Mouse (Mus musculus) stomach, embryonic 15.5 days (tissue): Measurements from ENCODE around the gene Plxdc2. TPM values are rescaled to one million over a fixed set of nuclear protein-coding genes. Genes with fewer than 3 reads are reported as not detected.

ENCODE experiments used
- ATAC-seq: fragments of 200-750 bp; cut with Nextera tagmentation; 2 replicates; pipeline ENCODE4 v1.8.0; 2017; ENCODE audit warnings: low read depth, moderate number of reproducible peaks, moderate TSS enrichment; ENCODE audit not compliant: insufficient read depth, low FRiP score
- H3K27ac ChIP-seq: fragments of 300-500 bp; sonication (generic); 2 replicates; pipeline ENCODE4 v1.5.1; 2015; ENCODE audit warnings: mild to moderate bottlenecking, inconsistent platforms
- H3K27me3 ChIP-seq: fragments of 300-500 bp; sonication (generic); replicated peaks from 2 replicates; pipeline ENCODE4 v1.6.1; 2015; ENCODE audit warnings: inconsistent platforms
- H3K36me3 ChIP-seq: fragments of 300-500 bp; sonication (generic); 2 replicates; pipeline ENCODE4 v1.6.1; 2015; ENCODE audit warnings: inconsistent platforms
- H3K4me1 ChIP-seq: fragments of 300-500 bp; sonication (generic); 2 replicates; pipeline ENCODE4 v1.6.1; 2015; ENCODE audit warnings: inconsistent platforms
- H3K4me2 ChIP-seq: fragments of 300-500 bp; sonication (generic); 2 replicates; pipeline ENCODE4 v1.6.1; 2015; ENCODE audit warnings: mild to moderate bottlenecking, inconsistent platforms
- H3K4me3 ChIP-seq: fragments of 300-500 bp; sonication (generic); replicated peaks from 2 replicates; pipeline ENCODE4 v1.5.1; 2015; ENCODE audit warnings: inconsistent platforms
- H3K9ac ChIP-seq: fragments of 300-500 bp; sonication (generic); 2 replicates; pipeline ENCODE4 v1.6.1; 2015; ENCODE audit warnings: inconsistent platforms
- H3K9me3 ChIP-seq: fragments of 300-500 bp; sonication (generic); 2 replicates; pipeline ENCODE4 v1.6.1; 2016; ENCODE audit warnings: inconsistent platforms
- WGBS: fragments of 180-500 bp; shearing (Covaris S2); methylation state at CpG from one replicate; pipeline ENCODE4 v1.1.7; 2015; 5-methylcytosine and 5-hydroxymethylcytosine counted together
- polyA plus RNA-seq: library from polyadenylated mRNA; unstranded; fragments of >200 nt; fragmentation: Nextera tagmentation; extraction: Ambion mirVana; gene quantifications from 2 replicates; pipeline ENCODE4 v1.2.1, GENCODE M21; 2015

Plxdc2 gene
- polyA plus RNA-seq, 1 experiment from 2014 or later, result 29.4 TPM

DNA sequence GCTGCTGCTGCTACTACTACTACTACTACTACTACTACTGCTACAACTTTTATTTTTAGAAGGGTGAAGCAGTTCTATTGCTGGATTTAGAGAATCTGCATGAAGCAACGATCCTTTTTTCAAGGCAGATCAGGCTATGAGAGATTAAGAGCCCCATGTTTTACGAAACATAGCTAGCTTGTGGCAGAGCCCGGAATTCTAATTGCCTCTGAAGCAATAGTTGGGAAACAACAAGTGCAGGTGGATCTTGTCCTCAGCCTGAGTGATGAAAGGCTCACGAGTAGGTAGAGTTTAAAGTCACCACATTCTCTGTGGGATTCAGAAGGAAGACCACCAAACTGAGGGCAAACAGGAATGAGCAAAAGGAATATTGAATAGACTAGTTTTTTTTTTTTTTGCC, 91.8 kb downstream of the Plxdc2 start:
- H3K4me1 ChIP-seq, result no peaks in the 10 kb centered on the region
- no peak overlapping the region for H3K4me2 ChIP-seq
- H3K27ac ChIP-seq, result no peak overlapping the region
- no peaks in the 10 kb centered on the region for H3K9me3 ChIP-seq
- WGBS, result 76% methylated on average over 4 of the region's 4 CpGs
- no peak overlapping the region for H3K4me3 ChIP-seq
- ATAC-seq, result no peak
- no peak overlapping the region for H3K9ac ChIP-seq
- H3K36me3 ChIP-seq, result no peaks in the 10 kb centered on the region
- H3K27me3 ChIP-seq, result no peaks in the 10 kb centered on the region

DNA sequence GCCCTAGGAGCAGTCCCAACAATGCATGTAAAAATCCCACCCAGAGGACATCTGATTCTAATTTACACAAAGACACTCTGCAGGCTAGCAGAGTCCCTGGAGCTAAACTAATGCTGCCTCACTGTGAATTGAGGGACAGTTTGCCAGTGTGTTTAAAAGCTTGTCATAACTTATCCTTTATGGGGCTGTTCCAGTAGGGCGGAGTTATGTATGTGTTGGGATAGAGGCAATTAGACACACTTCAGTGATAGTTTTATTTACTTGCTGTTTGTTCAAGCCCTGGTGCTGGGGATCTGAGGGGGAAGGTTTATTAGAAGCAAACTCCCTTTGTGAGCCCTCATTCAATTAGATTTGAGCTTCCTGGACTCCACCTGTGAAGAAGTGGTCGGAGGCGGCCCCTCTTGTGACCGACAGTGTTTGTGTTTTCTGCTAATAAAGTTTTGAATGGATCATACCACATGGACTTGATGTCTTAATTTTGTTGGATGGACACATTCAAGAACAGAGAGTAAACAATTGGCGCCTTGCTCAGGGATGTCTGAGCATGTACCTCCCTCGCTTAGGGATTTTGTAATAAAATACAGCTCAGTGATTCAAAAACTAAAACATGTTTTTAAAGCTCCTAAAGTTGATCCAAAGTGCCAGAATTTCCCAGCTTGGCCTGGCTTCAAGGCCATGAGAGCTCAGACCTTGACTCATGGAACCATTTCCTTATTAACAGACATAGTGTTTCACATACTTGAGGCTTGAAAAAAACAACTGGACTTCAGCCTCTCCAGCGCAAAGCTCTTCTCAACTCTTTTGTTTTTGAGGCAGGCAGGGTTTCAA, 94.9 kb downstream of the Plxdc2 start:
- no peaks in the 10 kb centered on the region for H3K36me3 ChIP-seq
- H3K4me2 ChIP-seq, result peak overlapping the region; percentile 10; the same call in 1 of the 2 replicates
- ATAC-seq, result peak; percentile 39; the same call in 1 of the 2 replicates
- H3K4me1 ChIP-seq, result no peaks in the 10 kb centered on the region
- WGBS, result 56% methylated on average over 7 of the region's 7 CpGs
- H3K4me3 ChIP-seq, result no peak overlapping the region
- H3K27ac ChIP-seq, result peak overlapping the region; percentile 59; the same call in 1 of the 2 replicates
- H3K27me3 ChIP-seq, result no peaks in the 10 kb centered on the region
- H3K9me3 ChIP-seq, result no peaks in the 10 kb centered on the region
- H3K9ac ChIP-seq, result no peak overlapping the region

DNA sequence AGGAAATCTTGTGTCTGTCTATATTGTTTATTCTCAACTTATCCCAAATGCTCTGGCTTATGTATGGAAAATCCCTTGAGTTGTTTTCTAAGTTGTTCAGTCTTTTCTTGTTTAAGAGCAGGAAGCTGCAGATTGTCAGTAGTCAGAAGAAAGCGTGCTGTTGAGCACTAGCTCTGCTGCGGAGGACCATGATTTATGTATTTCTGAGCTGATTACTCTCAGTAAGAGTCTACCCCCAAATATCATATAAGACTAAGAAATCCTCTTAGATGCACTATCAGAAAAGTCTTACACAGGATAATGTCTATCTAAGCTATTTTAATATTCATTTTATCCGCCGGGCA, 95.5 kb downstream of the Plxdc2 start:
- no peaks in the 10 kb centered on the region for H3K4me1 ChIP-seq
- no peak overlapping the region for H3K4me3 ChIP-seq
- H3K4me2 ChIP-seq, result no peak overlapping the region
- H3K27me3 ChIP-seq, result no peaks in the 10 kb centered on the region
- no peaks in the 10 kb centered on the region for H3K36me3 ChIP-seq
- H3K9ac ChIP-seq, result no peak overlapping the region
- peak overlapping the region; percentile 59; the same call in 1 of the 2 replicates for H3K27ac ChIP-seq
- peak; percentile 50; the same call in 1 of the 2 replicates for ATAC-seq
- 69% methylated on average over 4 of the region's 4 CpGs for WGBS
- no peaks in the 10 kb centered on the region for H3K9me3 ChIP-seq

DNA sequence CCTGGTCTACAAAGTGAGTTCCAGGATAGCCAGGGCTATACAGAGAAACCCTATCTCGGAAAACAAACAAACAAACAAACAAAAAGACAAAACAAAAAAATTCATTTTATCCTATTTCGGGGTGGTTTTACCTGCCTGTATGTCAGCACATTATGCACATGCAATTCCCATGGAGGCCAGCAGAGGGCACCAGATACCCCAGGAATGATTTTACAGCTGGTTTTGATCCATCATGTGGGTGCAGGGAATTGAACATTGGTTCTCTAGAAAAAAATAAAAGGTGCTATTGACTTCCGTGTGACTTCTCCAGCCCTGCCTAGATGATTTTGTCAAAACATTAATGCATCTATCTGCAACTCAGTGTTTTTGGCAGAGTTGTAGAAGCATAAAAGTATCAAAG, 96.0 kb downstream of the Plxdc2 start:
- H3K27me3 ChIP-seq, result no peaks in the 10 kb centered on the region
- no peaks in the 10 kb centered on the region for H3K36me3 ChIP-seq
- no peak overlapping the region for H3K27ac ChIP-seq
- no peak for ATAC-seq
- no peak overlapping the region for H3K4me2 ChIP-seq
- H3K4me3 ChIP-seq, result no peak overlapping the region
- H3K4me1 ChIP-seq, result no peaks in the 10 kb centered on the region
- no peak overlapping the region for H3K9ac ChIP-seq
- H3K9me3 ChIP-seq, result no peaks in the 10 kb centered on the region
- 91% methylated on average over 3 of the region's 3 CpGs for WGBS

DNA sequence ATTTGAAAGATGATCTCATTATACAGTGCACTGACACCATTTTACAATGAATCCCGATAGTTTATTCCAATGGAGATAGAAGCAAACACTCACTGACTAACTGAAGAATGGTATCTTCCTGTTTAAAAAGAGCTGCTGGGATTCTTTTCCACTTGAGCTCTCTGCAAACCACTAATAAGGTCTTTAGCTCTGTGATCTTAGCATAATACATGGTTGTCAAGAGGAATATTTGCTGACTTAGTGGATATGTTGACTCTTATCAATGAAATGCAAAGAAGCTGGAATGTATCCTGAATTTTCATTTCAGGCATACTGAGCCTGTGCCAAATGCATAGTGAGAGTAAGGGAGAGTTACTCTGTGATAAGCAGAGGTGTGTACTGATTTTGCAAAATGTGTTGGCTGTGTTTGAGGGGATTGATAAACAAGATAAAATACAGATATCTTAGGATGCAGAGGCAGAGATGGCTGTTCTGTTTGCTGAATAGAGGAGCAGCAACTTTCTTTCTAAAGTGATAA, 100.2 kb downstream of the Plxdc2 start:
- H3K4me1 ChIP-seq, result no peaks in the 10 kb centered on the region
- 0 out of 2 replicates have a peak overlapping the region, but pooled peaks have one; percentile 11 for H3K27ac ChIP-seq
- H3K36me3 ChIP-seq, result no peaks in the 10 kb centered on the region
- no peaks in the 10 kb centered on the region for H3K27me3 ChIP-seq
- no peak for ATAC-seq
- H3K4me3 ChIP-seq, result no peak overlapping the region
- H3K4me2 ChIP-seq, result no peak overlapping the region
- WGBS, result 67% methylated on average over 1 of the region's 1 CpGs
- H3K9me3 ChIP-seq, result no peaks in the 10 kb centered on the region
- no peak overlapping the region for H3K9ac ChIP-seq

DNA sequence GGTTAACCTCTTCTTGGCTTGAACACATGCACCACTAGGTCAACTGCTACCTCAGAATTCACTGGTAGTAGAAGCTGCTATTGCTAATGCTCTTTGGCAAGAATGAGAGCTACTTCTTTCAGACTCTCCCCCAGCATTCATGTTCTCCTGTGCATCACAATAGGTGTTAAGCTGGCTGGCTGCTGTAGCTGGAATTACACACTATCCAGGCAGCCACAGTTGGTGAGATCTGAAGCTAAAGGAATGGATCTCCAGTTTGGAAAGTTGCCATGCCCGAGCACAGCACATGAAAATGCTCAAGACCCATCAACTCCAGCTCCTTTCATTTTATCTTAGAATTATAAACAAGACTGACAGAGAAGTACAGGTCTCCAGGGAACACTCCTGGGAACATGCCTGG, 103.4 kb downstream of the Plxdc2 start:
- ATAC-seq, result no peak
- H3K4me2 ChIP-seq, result no peak overlapping the region
- 47% methylated on average over 1 of the region's 1 CpGs for WGBS
- no peak overlapping the region for H3K27ac ChIP-seq
- no peaks in the 10 kb centered on the region for H3K9me3 ChIP-seq
- H3K36me3 ChIP-seq, result no peaks in the 10 kb centered on the region
- H3K27me3 ChIP-seq, result no peaks in the 10 kb centered on the region
- no peaks in the 10 kb centered on the region for H3K4me1 ChIP-seq
- no peak overlapping the region for H3K4me3 ChIP-seq
- H3K9ac ChIP-seq, result no peak overlapping the region

DNA sequence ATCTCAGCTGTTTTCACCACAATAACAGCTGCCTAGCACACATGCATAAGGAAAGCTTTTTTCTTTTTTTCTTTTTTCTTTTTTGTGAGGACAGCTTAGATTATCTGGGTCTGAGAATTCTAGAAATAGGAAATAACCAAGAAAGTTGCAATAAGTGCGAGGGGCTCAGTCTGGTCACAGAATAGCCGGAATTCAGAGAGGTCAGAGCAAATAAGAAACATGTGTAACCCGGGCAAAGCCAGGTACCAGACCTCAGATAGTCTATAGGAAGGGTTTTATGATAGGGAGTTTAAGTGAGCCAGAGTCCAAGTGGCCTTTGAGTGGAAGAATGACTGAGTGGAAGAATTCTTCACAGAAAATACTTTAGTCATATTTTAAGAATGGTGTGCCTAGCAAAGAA, 114.0 kb downstream of the Plxdc2 start:
- no peaks in the 10 kb centered on the region for H3K36me3 ChIP-seq

DNA sequence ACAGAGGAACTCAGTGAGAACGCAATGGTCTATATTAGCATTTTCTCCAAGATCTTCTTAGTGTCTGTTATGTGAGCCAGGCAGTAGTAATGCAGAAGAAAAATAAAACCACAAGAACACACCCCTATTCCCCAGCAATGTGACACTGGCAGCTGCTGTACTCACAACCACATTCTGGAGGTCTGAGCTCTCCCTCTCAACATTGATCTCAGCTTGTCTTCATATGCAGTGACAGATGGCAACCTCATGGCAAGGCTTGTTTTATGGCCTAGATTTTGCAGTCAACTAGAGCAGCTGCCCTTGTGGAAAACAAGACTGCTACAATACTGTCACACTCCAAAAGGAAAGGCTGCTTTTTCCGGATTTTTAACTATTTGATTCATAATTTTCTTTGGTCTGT, 127.8 kb downstream of the Plxdc2 start:
- Histone ChIP-seq H3K36me3 (no peaks in the 10 kb centered on the region), H3K9me3 (no peaks in the 10 kb centered on the region), H3K4me1 (no peaks in the 10 kb centered on the region), H3K27me3 (no peaks in the 10 kb centered on the region), H3K4me2 (no peak overlapping the region), H3K9ac (no peak overlapping the region), H3K27ac (no peak overlapping the region), H3K4me3 (no peak overlapping the region)
- WGBS, result 89% methylated on average over 2 of the region's 2 CpGs
- no peak for ATAC-seq

More for the DNA sequence above, 114.0 kb downstream of the Plxdc2 start:
- ATAC-seq, result no peak
- no peaks in the 10 kb centered on the region for H3K27me3 ChIP-seq
- H3K4me2 ChIP-seq, result no peak overlapping the region
- WGBS, result 76% methylated on average over 3 of the region's 3 CpGs
- H3K9me3 ChIP-seq, result no peaks in the 10 kb centered on the region
- H3K9ac ChIP-seq, result no peak overlapping the region
- no peaks in the 10 kb centered on the region for H3K4me1 ChIP-seq
- no peak overlapping the region for H3K4me3 ChIP-seq
- no peak overlapping the region for H3K27ac ChIP-seq

DNA sequence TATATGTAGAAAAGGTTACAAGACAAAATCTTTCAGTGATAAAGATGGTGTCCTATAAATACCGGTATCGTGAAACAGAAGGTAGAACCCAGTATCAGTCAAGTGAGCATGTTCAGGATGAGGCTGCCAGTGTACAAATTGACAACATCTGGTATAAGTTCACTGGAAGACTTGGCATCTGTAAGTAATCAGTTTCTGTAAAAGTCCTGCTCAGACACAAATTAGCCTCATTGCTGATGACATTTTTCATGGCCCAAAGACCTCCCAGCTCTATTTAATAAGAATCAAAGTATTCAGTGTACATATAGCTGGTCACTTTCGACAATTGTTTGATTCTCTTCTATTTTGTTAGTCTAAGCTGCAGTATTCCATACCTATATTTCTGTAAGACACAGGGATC, 129.9 kb downstream of the Plxdc2 start:
- H3K9me3 ChIP-seq, result no peaks in the 10 kb centered on the region
- ATAC-seq, result no peak
- no peaks in the 10 kb centered on the region for H3K27me3 ChIP-seq
- H3K36me3 ChIP-seq, result no peaks in the 10 kb centered on the region
- H3K4me2 ChIP-seq, result no peak overlapping the region
- WGBS, result 72% methylated on average over 3 of the region's 3 CpGs
- no peak overlapping the region for H3K4me3 ChIP-seq
- no peak overlapping the region for H3K9ac ChIP-seq
- H3K27ac ChIP-seq, result no peak overlapping the region
- H3K4me1 ChIP-seq, result no peaks in the 10 kb centered on the region

DNA sequence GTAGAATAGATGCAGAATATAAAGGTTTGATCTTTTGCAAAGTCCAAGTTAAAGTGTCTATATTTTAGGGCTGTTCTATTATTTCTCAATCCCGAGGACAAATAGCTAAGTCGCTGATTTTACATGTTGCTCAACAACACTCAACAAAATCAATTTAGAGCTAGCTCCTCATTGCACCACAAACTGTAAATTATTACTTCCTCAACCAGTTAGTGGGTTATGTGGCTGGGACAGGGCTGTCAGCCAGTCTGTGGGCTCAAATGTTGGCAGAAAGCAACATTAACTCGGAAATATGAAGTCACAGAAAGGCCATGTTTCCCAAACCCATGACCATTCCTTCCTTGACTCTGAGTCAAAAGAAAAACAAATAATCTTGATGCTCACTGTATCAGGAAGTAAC, 135.1 kb downstream of the Plxdc2 start:
- Histone ChIP-seq H3K36me3 (no peaks in the 10 kb centered on the region), H3K4me2 (no peak overlapping the region), H3K4me3 (no peak overlapping the region), H3K27ac (no peak overlapping the region), H3K4me1 (no peaks in the 10 kb centered on the region), H3K9me3 (no peaks in the 10 kb centered on the region), H3K9ac (no peak overlapping the region), H3K27me3 (no peaks in the 10 kb centered on the region)
- 67% methylated on average over 3 of the region's 3 CpGs for WGBS
- no peak for ATAC-seq

DNA sequence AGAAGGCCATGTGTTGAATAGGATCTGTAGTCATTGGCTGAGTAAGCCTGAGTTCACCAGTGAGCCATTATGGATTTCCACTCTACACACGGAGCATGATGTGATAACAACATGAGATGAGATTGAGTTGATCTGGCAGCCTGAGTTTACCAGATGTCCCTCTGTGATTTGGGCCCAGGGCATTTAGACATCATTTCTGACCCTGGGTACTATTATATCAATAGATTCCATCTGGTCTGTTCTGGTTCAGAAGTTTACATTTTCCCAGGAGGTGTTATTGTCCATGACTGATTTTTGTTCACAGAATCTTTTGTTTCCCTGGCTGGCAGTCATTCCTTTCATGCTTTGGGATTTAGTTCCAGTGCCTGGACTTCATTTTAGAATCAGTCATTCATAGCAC, 146.7 kb downstream of the Plxdc2 start:
- no peaks in the 10 kb centered on the region for H3K36me3 ChIP-seq
- 47% methylated on average over 1 of the region's 1 CpGs for WGBS
- H3K4me3 ChIP-seq, result no peak overlapping the region
- ATAC-seq, result no peak
- no peak overlapping the region for H3K9ac ChIP-seq
- no peak overlapping the region for H3K27ac ChIP-seq
- H3K4me2 ChIP-seq, result no peak overlapping the region
- no peaks in the 10 kb centered on the region for H3K27me3 ChIP-seq
- H3K9me3 ChIP-seq, result no peaks in the 10 kb centered on the region
- no peaks in the 10 kb centered on the region for H3K4me1 ChIP-seq

DNA sequence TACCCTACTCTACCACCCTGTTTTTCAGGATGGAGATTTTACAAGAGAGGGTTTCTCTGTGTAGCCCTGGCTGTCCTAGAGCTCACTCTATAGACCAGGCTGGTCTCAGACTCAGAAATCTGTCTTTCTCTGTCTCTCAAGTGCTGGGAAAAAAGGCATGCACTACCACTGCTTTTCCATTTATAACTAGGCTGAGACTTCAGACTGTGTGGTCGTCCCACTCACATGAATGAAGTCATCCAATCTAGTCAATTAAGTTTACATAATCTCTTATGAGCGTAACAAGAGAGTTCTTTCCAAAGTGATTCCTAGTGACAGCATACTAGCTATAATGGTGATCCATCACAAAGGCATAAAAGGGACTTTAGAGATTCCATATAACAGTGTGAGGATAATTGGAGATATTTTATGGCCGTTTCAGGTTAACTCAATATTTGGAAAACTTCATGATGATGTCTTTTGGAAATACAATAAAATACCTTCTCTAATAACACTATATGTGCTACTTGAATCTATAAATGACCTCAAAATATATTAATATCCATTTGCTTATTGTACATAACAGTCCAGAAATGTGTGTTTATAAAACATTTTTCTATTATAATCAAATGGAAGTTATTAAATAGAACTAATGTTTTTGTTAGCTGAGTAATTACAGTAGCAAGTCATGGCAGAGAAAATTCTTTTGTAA, 151.6 kb downstream of the Plxdc2 start:
- H3K27ac ChIP-seq, result no peak overlapping the region
- H3K4me3 ChIP-seq, result no peak overlapping the region
- H3K36me3 ChIP-seq, result no peaks in the 10 kb centered on the region
- WGBS, result 57% methylated on average over 3 of the region's 3 CpGs
- H3K9me3 ChIP-seq, result no peaks in the 10 kb centered on the region
- H3K4me2 ChIP-seq, result no peak overlapping the region
- no peak for ATAC-seq
- H3K27me3 ChIP-seq, result no peaks in the 10 kb centered on the region
- H3K4me1 ChIP-seq, result no peaks in the 10 kb centered on the region
- no peak overlapping the region for H3K9ac ChIP-seq
